Mouse (Mus musculus) hindbrain, embryonic 16.5 days (tissue): ENCODE data around the gene Abca1. TPM values are rescaled to one million over a fixed set of nuclear protein-coding genes. Genes with fewer than 3 reads are reported as not detected.

Experiments
- ATAC-seq: fragments of 200-750 bp; cut with Nextera tagmentation; 2 replicates; pipeline ENCODE4 v1.8.0; 2017; ENCODE audit warnings: moderate TSS enrichment, moderate library complexity
- H3K27ac ChIP-seq: fragments of 300-500 bp; sonication (generic); 2 replicates; pipeline ENCODE4 v1.5.1; 2014; ENCODE audit warnings: low read depth, mild to moderate bottlenecking, control low read depth, low read length, moderate library complexity
- H3K27me3 ChIP-seq: fragments of 300-500 bp; sonication (generic); replicated peaks from 2 replicates; pipeline ENCODE4 v1.6.1; 2014; ENCODE audit warnings: low read length; ENCODE audit not compliant: control insufficient read depth, insufficient read depth
- H3K36me3 ChIP-seq: fragments of 300-500 bp; sonication (generic); 2 replicates; pipeline ENCODE4 v1.6.1; 2014; ENCODE audit warnings: mild to moderate bottlenecking, low read length, moderate library complexity, mixed read lengths; ENCODE audit not compliant: control insufficient read depth, insufficient read depth
- H3K4me1 ChIP-seq: fragments of 300-500 bp; sonication (generic); 2 replicates; pipeline ENCODE4 v1.6.1; 2014; ENCODE audit warnings: low read depth, low read length; ENCODE audit not compliant: control insufficient read depth, insufficient read depth
- H3K4me2 ChIP-seq: fragments of 300-500 bp; sonication (generic); 2 replicates; pipeline ENCODE4 v1.6.1; 2014; ENCODE audit warnings: mild to moderate bottlenecking, low read length, control low read depth, moderate library complexity
- H3K4me3 ChIP-seq: fragments of 300-500 bp; sonication (generic); 2 replicates; pipeline ENCODE4 v1.5.1; 2014; ENCODE audit warnings: mild to moderate bottlenecking, low read length, control low read depth, moderate library complexity
- H3K9ac ChIP-seq: fragments of 300-500 bp; sonication (generic); 2 replicates; pipeline ENCODE4 v1.6.1; 2014; ENCODE audit warnings: low read depth, mild to moderate bottlenecking, control low read depth, low read length, moderate library complexity
- H3K9me3 ChIP-seq: fragments of 300-500 bp; sonication (generic); 2 replicates; pipeline ENCODE4 v1.6.1; 2014; ENCODE audit warnings: mild to moderate bottlenecking, low read length, moderate library complexity; ENCODE audit not compliant: control insufficient read depth
- WGBS: fragments of 180-500 bp; shearing (Covaris S2); extraction: QIAGEN DNeasy Blood & Tissue Kit; methylation state at CpG from one replicate; pipeline ENCODE4 v1.1.7; 2014; 5-methylcytosine and 5-hydroxymethylcytosine counted together
- polyA plus RNA-seq: library from polyadenylated mRNA; unstranded; fragments of >200 nt; fragmentation: Nextera tagmentation; extraction: Ambion mirVana; gene quantifications from 2 replicates; pipeline ENCODE4 v1.2.1, GENCODE M21; 2015

The Abca1 gene
- 9.4 and 10.0 TPM in 2 replicates for polyA plus RNA-seq

- H3K9ac ChIP-seq = peak within 1 kb of the TSS; percentile 71
- under 1% methylated on average over 37 of the region's 37 CpGs for WGBS
- H3K27me3 ChIP-seq = no peaks in the 10 kb centered on the region; the same call in 1 of the 2 replicates
- H3K27ac ChIP-seq = peak within 1 kb of the TSS; percentile 48
- peak; percentile 98 for ATAC-seq
- no peaks in the 10 kb centered on the region for H3K36me3 ChIP-seq
- peaks cover 11% of the 10 kb centered on the region for H3K4me1 ChIP-seq
- H3K4me2 ChIP-seq = peak within 1 kb of the TSS; percentile 92
- H3K4me3 ChIP-seq = peak within 1 kb of the TSS; percentile 73
- no peaks in the 10 kb centered on the region for H3K9me3 ChIP-seq
These were observed at the start of gene Abca1 for GRCm38 (mm10) chr4:53159767-53160166. Gene Abca1, minus strand, starts transcription at chr4:53159895.

GRCm38 (mm10) chr4:53204482-53204881 lies 44.8 kb upstream of the Abca1 start:
- WGBS = 62% methylated on average over 7 of the region's 7 CpGs
- no peak overlapping the region for H3K4me2 ChIP-seq
- no peak overlapping the region for H3K9ac ChIP-seq
- no peaks in the 10 kb centered on the region for H3K27me3 ChIP-seq
- H3K36me3 ChIP-seq = no peaks in the 10 kb centered on the region
- H3K27ac ChIP-seq = no peak overlapping the region
- no peak overlapping the region for H3K4me3 ChIP-seq
- H3K4me1 ChIP-seq = no peaks in the 10 kb centered on the region
- no peak for ATAC-seq
- no peaks in the 10 kb centered on the region for H3K9me3 ChIP-seq

DNA sequence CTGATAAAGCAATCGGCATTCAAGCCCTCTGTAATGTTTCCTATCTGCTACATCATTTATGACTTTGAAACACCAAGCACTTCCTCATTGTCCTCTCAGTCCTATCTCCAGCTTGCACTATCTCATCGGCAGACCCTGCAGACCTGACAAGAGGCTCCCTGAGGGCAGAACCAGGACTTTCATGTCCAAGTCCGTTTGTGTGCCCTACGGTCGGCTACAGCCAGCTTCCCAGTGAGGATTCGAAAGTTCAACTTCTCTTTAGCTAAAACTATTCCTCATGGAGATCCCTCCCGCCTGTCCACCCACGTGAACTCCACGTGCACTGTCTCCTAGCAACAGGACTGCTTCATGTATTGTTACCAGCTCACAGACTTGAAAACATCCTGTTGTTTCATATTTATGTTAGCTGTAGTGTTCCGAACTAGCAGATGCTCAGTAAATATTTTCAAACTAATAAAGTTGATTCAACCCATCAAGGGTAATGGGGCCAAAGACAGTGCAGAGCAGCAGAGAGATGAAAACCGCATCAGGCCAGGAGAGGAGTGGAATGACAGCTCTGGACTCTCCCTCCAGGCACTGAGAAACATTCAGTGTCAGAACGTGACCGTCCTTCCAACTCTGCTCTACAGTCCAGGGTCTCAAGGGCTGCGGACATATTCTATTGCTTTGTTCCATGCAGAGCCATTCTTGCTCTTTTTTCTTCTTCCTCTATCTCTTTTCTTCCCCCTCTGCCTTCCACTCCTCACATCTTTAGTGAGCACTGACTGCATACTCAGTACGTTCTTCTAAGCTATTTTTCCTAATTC lies 44.1 kb upstream of the Abca1 start:
- Histone ChIP-seq H3K36me3 (no peaks in the 10 kb centered on the region), H3K9ac (no peak overlapping the region), H3K27ac (no peak overlapping the region), H3K4me1 (no peaks in the 10 kb centered on the region), H3K9me3 (no peaks in the 10 kb centered on the region), H3K4me2 (no peak overlapping the region), H3K4me3 (no peak overlapping the region), H3K27me3 (no peaks in the 10 kb centered on the region)
- peak; percentile 61; the same call in 1 of the 2 replicates for ATAC-seq
- WGBS = 57% methylated on average over 15 of the region's 15 CpGs

- H3K4me1 ChIP-seq = peaks cover 9% of the 10 kb centered on the region
- 94% methylated on average over 1 of the region's 1 CpGs for WGBS
- no peak overlapping the region for H3K9ac ChIP-seq
- H3K4me2 ChIP-seq = no peak overlapping the region
- H3K36me3 ChIP-seq = no peaks in the 10 kb centered on the region
- no peak for ATAC-seq
- no peaks in the 10 kb centered on the region for H3K9me3 ChIP-seq
- H3K27me3 ChIP-seq = no peaks in the 10 kb centered on the region
- H3K27ac ChIP-seq = no peak overlapping the region
- H3K4me3 ChIP-seq = no peak overlapping the region
These were observed 40.6 kb upstream of the Abca1 start for GRCm38 (mm10) chr4:53200276-53200675.

- ATAC-seq = no peak
- peaks cover 9% of the 10 kb centered on the region for H3K4me1 ChIP-seq
- H3K27me3 ChIP-seq = no peaks in the 10 kb centered on the region
- no peaks in the 10 kb centered on the region for H3K9me3 ChIP-seq
- no peak overlapping the region for H3K9ac ChIP-seq
- no peak overlapping the region for H3K27ac ChIP-seq
- WGBS = 84% methylated on average over 4 of the region's 4 CpGs
- H3K36me3 ChIP-seq = no peaks in the 10 kb centered on the region
- H3K4me2 ChIP-seq = no peak overlapping the region
- H3K4me3 ChIP-seq = no peak overlapping the region
These were observed 38.1 kb upstream of the Abca1 start for GRCm38 (mm10) chr4:53197842-53198241.

DNA sequence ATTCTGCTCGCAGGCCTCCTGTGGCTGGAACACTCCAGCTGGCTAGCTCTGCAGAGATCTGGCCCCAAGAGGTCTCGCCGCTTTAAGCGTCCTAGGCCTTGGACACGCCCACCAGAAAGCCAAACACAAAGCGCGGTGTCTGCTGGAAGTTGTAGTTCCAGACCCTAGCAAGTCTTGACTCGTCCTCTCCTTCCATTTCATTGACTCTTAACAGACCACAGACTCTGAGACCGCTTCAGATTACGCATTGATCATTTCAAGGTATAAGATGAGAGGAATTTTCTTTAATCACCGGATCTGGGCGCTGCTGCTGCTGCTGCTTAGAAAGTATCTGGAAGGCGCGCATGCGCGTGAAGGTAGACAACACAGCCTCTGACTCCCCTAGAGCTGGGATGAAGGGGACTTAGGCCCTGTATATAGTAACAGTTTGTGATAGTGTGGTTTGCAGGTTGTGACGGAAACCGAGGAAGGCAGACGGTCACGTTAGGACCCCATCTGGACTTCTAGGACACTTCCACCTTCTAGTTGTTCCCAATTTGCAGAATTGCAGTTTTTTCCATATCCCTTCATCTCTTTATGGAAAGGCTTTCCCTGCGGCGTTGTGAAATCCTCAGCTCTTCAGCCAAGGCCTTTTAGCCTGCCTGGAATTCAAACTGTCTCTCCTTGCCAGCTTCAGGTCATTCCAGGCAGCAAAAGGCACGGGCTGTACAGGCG lies 36.5 kb upstream of the Abca1 start:
- peak overlapping the region; percentile 37 for H3K9ac ChIP-seq
- 14% methylated on average over 24 of the region's 24 CpGs for WGBS
- peak overlapping the region; percentile 71 for H3K27ac ChIP-seq
- H3K27me3 ChIP-seq = no peaks in the 10 kb centered on the region
- H3K36me3 ChIP-seq = no peaks in the 10 kb centered on the region
- peak overlapping the region; percentile 40 for H3K4me3 ChIP-seq
- ATAC-seq = peak; percentile 98
- peaks cover 9% of the 10 kb centered on the region for H3K4me1 ChIP-seq
- no peaks in the 10 kb centered on the region for H3K9me3 ChIP-seq
- peak overlapping the region; percentile 44 for H3K4me2 ChIP-seq

- no peaks in the 10 kb centered on the region for H3K27me3 ChIP-seq
- 0 out of 2 replicates have a peak, but pooled peaks have one; percentile 50 for ATAC-seq
- no peak overlapping the region for H3K9ac ChIP-seq
- no peaks in the 10 kb centered on the region for H3K9me3 ChIP-seq
- H3K4me3 ChIP-seq = no peak overlapping the region
- 34% methylated on average over 4 of the region's 4 CpGs for WGBS
- H3K4me1 ChIP-seq = peaks cover 4% of the 10 kb centered on the region; the same call in 1 of the 2 replicates
- H3K27ac ChIP-seq = peak overlapping the region; percentile 42
- no peak overlapping the region for H3K4me2 ChIP-seq
- no peaks in the 10 kb centered on the region for H3K36me3 ChIP-seq
These were observed 27.4 kb upstream of the Abca1 start for GRCm38 (mm10) chr4:53187071-53187470.

DNA sequence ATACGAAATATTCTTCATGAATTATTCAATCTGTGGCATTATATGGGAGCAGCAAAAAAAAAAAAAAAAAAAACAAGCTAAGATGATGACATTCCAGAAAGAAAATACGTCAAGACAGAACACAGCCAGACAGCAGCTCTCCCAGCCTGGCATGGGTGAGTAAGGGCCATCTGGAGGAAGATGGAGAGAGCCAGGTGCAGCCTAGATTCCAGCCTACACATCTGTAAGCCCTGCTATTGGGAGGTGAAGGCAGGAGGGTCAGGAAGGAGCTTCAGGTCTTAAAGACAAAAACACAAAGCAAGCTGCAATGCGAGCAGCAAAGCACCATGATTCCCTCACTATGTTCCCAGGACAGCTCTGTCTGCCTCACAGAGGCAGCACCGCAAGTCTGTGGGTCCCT lies 26.9 kb upstream of the Abca1 start:
- 55% methylated on average over 4 of the region's 4 CpGs for WGBS
- Histone ChIP-seq H3K4me1 (peaks cover 4% of the 10 kb centered on the region; the same call in 1 of the 2 replicates), H3K9me3 (no peaks in the 10 kb centered on the region), H3K27ac (peak overlapping the region; percentile 42), H3K4me2 (no peak overlapping the region), H3K4me3 (no peak overlapping the region), H3K9ac (no peak overlapping the region), H3K27me3 (no peaks in the 10 kb centered on the region), H3K36me3 (no peaks in the 10 kb centered on the region)
- no peak for ATAC-seq

GRCm38 (mm10) chr4:53186141-53186540 lies 26.4 kb upstream of the Abca1 start:
- Histone ChIP-seq H3K4me1 (peaks cover 4% of the 10 kb centered on the region; the same call in 1 of the 2 replicates), H3K9ac (no peak overlapping the region), H3K27ac (no peak overlapping the region), H3K27me3 (no peaks in the 10 kb centered on the region), H3K9me3 (no peaks in the 10 kb centered on the region), H3K36me3 (no peaks in the 10 kb centered on the region), H3K4me2 (no peak overlapping the region), H3K4me3 (no peak overlapping the region)
- no peak for ATAC-seq
- WGBS = 93% methylated on average over 4 of the region's 4 CpGs
